Mouse (Mus musculus) ES-CJ7 (cell line): Measurements from ENCODE around the gene 1520401A03Rik.
"Not testable (repeated sequence)": the region's sequence is repeated elsewhere in the genome, so short reads cannot be mapped to it uniquely, and the experiment has no call there.

Experiments used
- DNase-seq: peaks from one replicate; pipeline ENCODE4 v3.0.0; 2011; ENCODE audit warnings: low read depth, low spot score

1520401A03Rik gene

GRCm38 (mm10) chr17:23722376-23723125 lies at the start of gene 1520401A03Rik:
Gene 1520401A03Rik (minus strand): TSS chr17:23722783.
- no peak for DNase-seq

- not testable (repeated sequence) for DNase-seq
These were observed 49.6 kb upstream of the 1520401A03Rik start for GRCm38 (mm10) chr17:23772219-23772556.

- peak; percentile 100 for DNase-seq
These were observed 49.0 kb upstream of the 1520401A03Rik start, which contains the start of gene Flywch1 for GRCm38 (mm10) chr17:23771284-23772218. Gene Flywch1 (minus strand): TSS chr17:23771602.

- DNase-seq, result no peak
These were observed 48.3 kb upstream of the 1520401A03Rik start for GRCm38 (mm10) chr17:23770896-23771283.

GRCm38 (mm10) chr17:23770493-23770892 lies 47.9 kb upstream of the 1520401A03Rik start:
- DNase-seq, result no peak

- no peak for DNase-seq
These were observed 40.4 kb upstream of the 1520401A03Rik start for GRCm38 (mm10) chr17:23762976-23763375.

- DNase-seq, result no peak
These were observed 38.6 kb upstream of the 1520401A03Rik start for GRCm38 (mm10) chr17:23761155-23761554.

- DNase-seq, result peak; percentile 58
These were observed 37.6 kb upstream of the 1520401A03Rik start for GRCm38 (mm10) chr17:23760231-23760630.

GRCm38 (mm10) chr17:23758801-23759200 lies 36.2 kb upstream of the 1520401A03Rik start:
- peak; percentile 83 for DNase-seq

- no peak for DNase-seq
These were observed 35.0 kb upstream of the 1520401A03Rik start for GRCm38 (mm10) chr17:23757581-23757980.

- no peak for DNase-seq
These were observed 33.1 kb upstream of the 1520401A03Rik start for GRCm38 (mm10) chr17:23755689-23756088.

- DNase-seq, result no peak
These were observed 27.0 kb upstream of the 1520401A03Rik start for GRCm38 (mm10) chr17:23749400-23750191.

- peak; percentile 88 for DNase-seq
These were observed 26.2 kb upstream of the 1520401A03Rik start for GRCm38 (mm10) chr17:23748631-23749391.

GRCm38 (mm10) chr17:23748026-23748425 lies 25.4 kb upstream of the 1520401A03Rik start:
- no peak for DNase-seq

GRCm38 (mm10) chr17:23747471-23747870 lies 24.9 kb upstream of the 1520401A03Rik start:
- no peak for DNase-seq

GRCm38 (mm10) chr17:23746767-23747166 lies 24.2 kb upstream of the 1520401A03Rik start:
- DNase-seq, result no peak

GRCm38 (mm10) chr17:23746311-23746710 lies 23.7 kb upstream of the 1520401A03Rik start:
- peak; percentile 83 for DNase-seq

- peak; percentile 36 for DNase-seq
These were observed 23.0 kb upstream of the 1520401A03Rik start, which contains the start of gene Kremen2 for GRCm38 (mm10) chr17:23745301-23746251. Gene Kremen2 (minus strand): TSS chr17:23745833.

GRCm38 (mm10) chr17:23744651-23745050 lies 22.1 kb upstream of the 1520401A03Rik start:
- no peak for DNase-seq

GRCm38 (mm10) chr17:23744076-23744475 lies 21.5 kb upstream of the 1520401A03Rik start:
- peak; percentile 29 for DNase-seq
